Mouse (Mus musculus): ENCODE measurements around the gene Sema3b. TPM values are rescaled to one million over a fixed set of nuclear protein-coding genes. Genes with fewer than 3 reads are reported as not detected.

Gene Sema3b
- polyA plus RNA-seq, 1 experiment from 2014 or later: 2.8 TPM

DNA sequence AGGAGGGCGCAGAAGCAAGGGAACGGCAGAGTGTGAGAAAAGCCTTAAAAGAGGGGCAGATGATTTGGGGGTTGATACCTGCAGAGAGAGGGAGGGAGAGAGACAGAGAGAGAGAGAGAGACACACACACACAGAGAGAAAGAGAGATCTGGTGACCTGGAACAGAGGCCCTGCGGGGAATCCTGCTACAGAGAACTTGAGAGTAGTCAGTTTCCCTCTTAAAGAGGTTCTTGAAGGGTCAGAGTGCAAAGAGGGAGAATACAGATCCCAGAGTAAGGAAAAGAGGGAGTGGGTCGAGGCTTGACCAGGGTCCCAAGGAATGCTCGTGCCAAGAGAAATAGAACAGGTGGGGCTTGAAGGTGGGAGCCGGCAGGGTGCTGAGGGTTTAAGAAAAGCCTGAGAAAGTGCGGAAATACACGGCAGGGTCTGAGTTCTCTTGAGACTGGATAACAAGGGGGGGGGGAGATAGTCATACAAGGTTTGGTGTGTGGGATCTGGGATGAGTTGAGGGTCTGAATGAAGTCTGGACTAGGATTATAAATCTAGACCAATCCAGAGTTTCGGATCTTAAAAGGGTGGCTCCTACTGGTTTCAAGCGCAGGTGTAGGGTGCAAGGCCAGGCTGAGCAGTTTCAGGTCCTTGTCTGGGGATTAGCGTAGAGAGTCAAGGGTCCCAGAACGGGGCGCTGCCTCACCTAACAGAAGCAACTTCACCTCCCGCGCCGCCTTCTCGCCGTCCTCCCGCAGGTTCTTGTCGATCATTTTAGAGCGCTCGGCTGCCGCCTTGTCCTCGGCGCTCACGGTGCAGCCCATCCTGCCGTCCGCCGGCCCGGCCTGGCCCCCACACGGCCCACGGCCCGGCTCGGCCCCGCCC, 25.6 kb upstream of the Sema3b start:
- H3K4me2 ChIP-seq (ENCODE audit: low read depth, low read length): peak overlapping the region; percentile 99
- no peaks in the 10 kb centered on the region for H3K9me3 ChIP-seq (ENCODE audit: control insufficient read depth, low read length)
- H3K9ac ChIP-seq (replicated peaks; ENCODE audit: low read depth, low read length): peak overlapping the region; percentile 82
- ATAC-seq (ENCODE audit: low read depth): no peak
- peak overlapping the region; percentile 90 for H3K27ac ChIP-seq (ENCODE audit: low read depth, low read length)
- H3K4me3 ChIP-seq (ENCODE audit: low read depth, low read length): peak overlapping the region; percentile 88
- H3K27me3 ChIP-seq (ENCODE audit: control insufficient read depth, insufficient read depth, low read length): no peaks in the 10 kb centered on the region
- under 1% methylated on average over 35 of the region's 35 CpGs for WGBS
- H3K4me1 ChIP-seq (ENCODE audit: control insufficient read depth, insufficient read depth, low read length): peaks cover 50% of the 10 kb centered on the region
- no peaks in the 10 kb centered on the region for H3K36me3 ChIP-seq (ENCODE audit: control insufficient read depth, insufficient read depth, low read length)

DNA sequence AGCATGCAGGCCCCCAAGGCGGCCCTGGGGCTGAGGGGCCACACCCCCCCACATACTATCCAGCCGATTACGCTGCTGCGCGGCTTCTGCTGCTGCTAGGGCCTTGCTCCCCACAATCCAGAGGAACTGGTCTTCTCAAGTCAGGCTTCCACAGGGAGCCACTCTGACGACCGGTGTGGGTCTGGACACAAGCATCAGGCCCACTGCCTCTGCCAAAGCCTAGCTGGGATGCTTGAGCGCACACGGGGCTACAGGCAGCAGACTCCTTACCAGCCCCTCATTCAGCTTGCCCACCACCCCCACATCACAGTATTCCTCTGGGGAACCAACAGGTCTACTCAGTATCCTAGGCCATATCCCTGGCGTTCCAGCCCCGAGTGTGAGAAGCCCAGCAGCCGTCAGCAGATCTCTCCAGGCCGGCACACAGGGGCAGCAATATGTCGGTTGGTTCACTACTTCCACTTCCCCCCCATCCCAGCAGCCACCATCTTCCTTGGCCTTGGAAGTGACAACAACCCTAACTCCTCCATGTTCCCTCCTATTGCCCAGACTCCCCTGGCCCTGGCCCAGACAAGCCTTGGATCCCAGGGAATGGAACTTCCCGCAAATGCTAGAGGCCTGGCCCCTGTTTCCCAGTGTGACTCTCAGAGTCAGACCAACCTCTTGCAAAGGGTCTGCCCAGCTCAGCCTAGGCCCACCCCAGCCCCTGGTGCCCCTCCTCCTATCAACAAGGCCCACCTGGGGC, 24.8 kb upstream of the Sema3b start:
- H3K27ac ChIP-seq (ENCODE audit: low read depth, low read length): peak overlapping the region; percentile 90
- H3K4me1 ChIP-seq (ENCODE audit: control insufficient read depth, insufficient read depth, low read length): peaks cover 58% of the 10 kb centered on the region
- under 1% methylated on average over 15 of the region's 15 CpGs for WGBS
- H3K36me3 ChIP-seq (ENCODE audit: control insufficient read depth, insufficient read depth, low read length): no peaks in the 10 kb centered on the region
- peak overlapping the region; percentile 99 for H3K4me2 ChIP-seq (ENCODE audit: low read depth, low read length)
- H3K4me3 ChIP-seq (ENCODE audit: low read depth, low read length): peak overlapping the region; percentile 88
- H3K27me3 ChIP-seq (ENCODE audit: control insufficient read depth, insufficient read depth, low read length): no peaks in the 10 kb centered on the region
- ATAC-seq (ENCODE audit: low read depth): no peak
- peak overlapping the region; percentile 82 for H3K9ac ChIP-seq (replicated peaks; ENCODE audit: low read depth, low read length)
- H3K9me3 ChIP-seq (ENCODE audit: control insufficient read depth, low read length): no peaks in the 10 kb centered on the region

DNA sequence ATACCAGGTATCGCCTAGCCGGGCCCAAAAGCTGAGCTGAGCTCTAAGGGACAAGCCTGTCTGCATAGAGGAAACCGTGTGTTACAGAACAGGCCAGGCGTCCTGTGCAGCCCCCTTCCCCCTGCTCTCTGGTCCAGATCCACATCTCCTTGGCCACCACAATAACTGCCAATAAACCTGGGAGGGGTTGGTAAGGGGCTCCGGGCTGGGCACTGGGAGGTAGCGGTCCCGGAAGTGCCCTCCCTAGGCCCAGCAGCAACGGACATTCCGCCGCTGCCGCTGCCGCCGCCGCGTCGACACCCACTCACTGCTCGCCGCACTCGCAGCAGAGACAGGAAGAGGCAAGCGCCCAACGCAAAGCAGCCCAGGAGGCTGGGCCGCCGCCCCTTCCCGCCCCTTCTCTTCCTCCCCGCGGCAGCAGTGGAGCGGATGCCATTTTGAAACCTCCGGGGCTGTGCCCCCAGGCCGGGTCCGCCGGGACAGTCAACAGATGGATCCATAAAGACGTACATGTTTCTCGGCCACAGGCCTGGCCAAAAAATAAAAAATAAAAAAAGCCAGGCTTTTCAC, 24.1 kb upstream of the Sema3b start:
- WGBS: under 1% methylated on average over 33 of the region's 33 CpGs
- peak overlapping the region; percentile 90 for H3K27ac ChIP-seq (ENCODE audit: low read depth, low read length)
- peak overlapping the region; percentile 82 for H3K9ac ChIP-seq (replicated peaks; ENCODE audit: low read depth, low read length)
- no peak for ATAC-seq (ENCODE audit: low read depth)
- H3K36me3 ChIP-seq (ENCODE audit: control insufficient read depth, insufficient read depth, low read length): no peaks in the 10 kb centered on the region
- H3K27me3 ChIP-seq (ENCODE audit: control insufficient read depth, insufficient read depth, low read length): no peaks in the 10 kb centered on the region
- H3K4me3 ChIP-seq (ENCODE audit: low read depth, low read length): peak overlapping the region; percentile 88
- peak overlapping the region; percentile 99 for H3K4me2 ChIP-seq (ENCODE audit: low read depth, low read length)
- H3K9me3 ChIP-seq (ENCODE audit: control insufficient read depth, low read length): no peaks in the 10 kb centered on the region
- peaks cover 65% of the 10 kb centered on the region for H3K4me1 ChIP-seq (ENCODE audit: control insufficient read depth, insufficient read depth, low read length)

DNA sequence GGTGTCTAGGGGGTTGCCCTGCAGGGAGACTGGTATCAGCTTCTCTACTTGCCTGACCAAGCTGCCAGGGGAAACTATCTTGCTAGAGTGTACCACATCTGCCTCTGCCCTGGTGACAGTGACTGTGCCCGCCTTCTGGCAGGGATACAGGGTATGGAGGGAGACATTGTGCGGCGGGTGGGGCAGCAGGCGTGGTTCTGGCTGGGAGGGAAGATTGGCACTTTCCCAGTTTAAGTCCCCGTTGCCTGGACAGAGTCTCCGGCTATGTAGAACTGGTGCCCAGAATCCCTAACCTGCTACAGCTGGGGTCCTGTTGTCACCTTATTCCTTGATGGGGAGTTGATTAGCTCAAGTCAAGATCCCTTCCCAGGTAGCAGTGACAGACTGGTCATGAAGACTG, 23.4 kb upstream of the Sema3b start:
- Histone ChIP-seq H3K9ac (replicated peaks; ENCODE audit: low read depth, low read length) (peak overlapping the region; percentile 82), H3K27me3 (ENCODE audit: control insufficient read depth, insufficient read depth, low read length) (no peaks in the 10 kb centered on the region), H3K4me3 (ENCODE audit: low read depth, low read length) (peak overlapping the region; percentile 88), H3K4me1 (ENCODE audit: control insufficient read depth, insufficient read depth, low read length) (peaks cover 71% of the 10 kb centered on the region), H3K36me3 (ENCODE audit: control insufficient read depth, insufficient read depth, low read length) (no peaks in the 10 kb centered on the region), H3K9me3 (ENCODE audit: control insufficient read depth, low read length) (no peaks in the 10 kb centered on the region), H3K4me2 (ENCODE audit: low read depth, low read length) (peak overlapping the region; percentile 99), H3K27ac (ENCODE audit: low read depth, low read length) (peak overlapping the region; percentile 90)
- 25% methylated on average over 6 of the region's 6 CpGs for WGBS
- no peak for ATAC-seq (ENCODE audit: low read depth)

DNA sequence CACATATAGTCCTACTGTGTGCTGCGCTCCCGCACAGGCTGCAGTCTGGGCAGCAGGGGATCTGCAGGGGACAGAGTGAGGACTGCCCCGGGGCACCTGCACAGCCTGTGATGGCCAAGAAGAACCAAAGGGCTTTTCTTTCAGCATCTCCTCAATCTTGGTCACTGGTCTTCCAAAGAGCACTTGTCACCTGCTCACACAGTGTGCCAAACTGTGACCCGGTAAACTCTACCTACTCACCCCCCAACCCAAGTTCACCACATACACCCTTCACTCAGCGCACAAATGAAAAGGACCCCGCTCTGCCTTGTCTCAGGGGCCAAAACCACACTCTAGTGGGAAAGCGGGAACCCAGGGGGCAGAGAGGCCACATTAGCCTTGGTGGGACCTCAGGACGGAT, 22.8 kb upstream of the Sema3b start:
- 67% methylated on average over 8 of the region's 8 CpGs for WGBS

DNA sequence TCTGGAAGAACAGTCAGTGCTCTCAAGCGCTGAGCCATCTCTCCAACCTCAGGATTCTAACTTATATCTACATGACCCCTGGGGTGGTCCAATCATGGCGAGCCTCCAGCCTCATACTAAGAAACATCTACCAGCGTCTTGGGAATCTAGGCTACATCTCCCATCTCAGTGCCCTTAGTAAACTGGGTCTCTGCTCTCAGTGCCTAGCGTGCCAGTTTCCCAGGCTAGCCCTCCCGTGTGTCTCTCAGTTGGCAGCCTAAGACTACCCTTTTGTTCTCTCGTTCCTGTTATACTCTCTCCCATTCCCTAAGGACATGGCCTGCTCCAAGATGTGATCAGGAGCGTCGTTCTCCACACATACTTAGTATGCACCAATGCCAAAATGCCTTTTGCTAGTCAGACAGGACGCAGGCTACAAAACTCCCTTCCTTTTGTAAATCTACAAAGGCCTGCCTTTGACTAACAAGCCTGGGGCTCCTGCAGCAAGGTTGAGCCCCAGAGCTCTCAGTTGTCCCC, 22.3 kb upstream of the Sema3b start:
- no peak for ATAC-seq (ENCODE audit: low read depth)
- Histone ChIP-seq H3K27me3 (ENCODE audit: control insufficient read depth, insufficient read depth, low read length) (no peaks in the 10 kb centered on the region), H3K4me2 (ENCODE audit: low read depth, low read length) (peak overlapping the region; percentile 99), H3K9me3 (ENCODE audit: control insufficient read depth, low read length) (no peaks in the 10 kb centered on the region), H3K27ac (ENCODE audit: low read depth, low read length) (peak overlapping the region; percentile 90), H3K9ac (replicated peaks; ENCODE audit: low read depth, low read length) (peak overlapping the region; percentile 1; the same call in 1 of the 2 replicates), H3K36me3 (ENCODE audit: control insufficient read depth, insufficient read depth, low read length) (no peaks in the 10 kb centered on the region), H3K4me3 (ENCODE audit: low read depth, low read length) (no peak overlapping the region), H3K4me1 (ENCODE audit: control insufficient read depth, insufficient read depth, low read length) (peaks cover 74% of the 10 kb centered on the region)
- 26% methylated on average over 9 of the region's 9 CpGs for WGBS

More for the DNA sequence above, 22.8 kb upstream of the Sema3b start:
- no peak for ATAC-seq (ENCODE audit: low read depth)
- H3K9ac ChIP-seq (replicated peaks; ENCODE audit: low read depth, low read length): peak overlapping the region; percentile 1; the same call in 1 of the 2 replicates
- no peaks in the 10 kb centered on the region for H3K27me3 ChIP-seq (ENCODE audit: control insufficient read depth, insufficient read depth, low read length)
- no peaks in the 10 kb centered on the region for H3K9me3 ChIP-seq (ENCODE audit: control insufficient read depth, low read length)
- peak overlapping the region; percentile 90 for H3K27ac ChIP-seq (ENCODE audit: low read depth, low read length)
- H3K36me3 ChIP-seq (ENCODE audit: control insufficient read depth, insufficient read depth, low read length): no peaks in the 10 kb centered on the region
- H3K4me2 ChIP-seq (ENCODE audit: low read depth, low read length): peak overlapping the region; percentile 99
- H3K4me1 ChIP-seq (ENCODE audit: control insufficient read depth, insufficient read depth, low read length): peaks cover 72% of the 10 kb centered on the region
- 0 out of 2 replicates have a peak overlapping the region, but pooled peaks have one; percentile 6 for H3K4me3 ChIP-seq (ENCODE audit: low read depth, low read length)

DNA sequence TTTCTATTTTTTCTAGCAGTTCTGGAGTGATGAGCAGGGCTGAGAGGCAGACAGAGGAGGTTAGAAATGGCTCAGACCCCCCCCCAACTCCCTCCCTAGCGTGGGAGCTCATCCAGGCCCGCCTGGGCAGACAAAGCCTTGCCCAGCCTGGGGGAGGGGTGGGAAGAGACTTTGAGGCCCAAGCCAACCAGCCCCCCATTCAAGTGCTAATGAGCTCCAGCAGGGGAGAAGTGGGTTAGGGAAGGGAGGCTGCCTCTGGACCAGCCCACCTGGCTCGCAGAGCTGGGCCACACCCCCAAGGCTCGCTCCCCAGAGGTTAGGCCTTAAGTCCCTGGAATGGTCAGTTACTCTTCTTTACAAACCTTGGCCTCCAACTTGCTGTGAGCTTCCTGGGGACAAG, 21.5 kb upstream of the Sema3b start:
- no peaks in the 10 kb centered on the region for H3K9me3 ChIP-seq (ENCODE audit: control insufficient read depth, low read length)
- WGBS: 4% methylated on average over 4 of the region's 4 CpGs
- H3K4me3 ChIP-seq (ENCODE audit: low read depth, low read length): no peak overlapping the region

DNA sequence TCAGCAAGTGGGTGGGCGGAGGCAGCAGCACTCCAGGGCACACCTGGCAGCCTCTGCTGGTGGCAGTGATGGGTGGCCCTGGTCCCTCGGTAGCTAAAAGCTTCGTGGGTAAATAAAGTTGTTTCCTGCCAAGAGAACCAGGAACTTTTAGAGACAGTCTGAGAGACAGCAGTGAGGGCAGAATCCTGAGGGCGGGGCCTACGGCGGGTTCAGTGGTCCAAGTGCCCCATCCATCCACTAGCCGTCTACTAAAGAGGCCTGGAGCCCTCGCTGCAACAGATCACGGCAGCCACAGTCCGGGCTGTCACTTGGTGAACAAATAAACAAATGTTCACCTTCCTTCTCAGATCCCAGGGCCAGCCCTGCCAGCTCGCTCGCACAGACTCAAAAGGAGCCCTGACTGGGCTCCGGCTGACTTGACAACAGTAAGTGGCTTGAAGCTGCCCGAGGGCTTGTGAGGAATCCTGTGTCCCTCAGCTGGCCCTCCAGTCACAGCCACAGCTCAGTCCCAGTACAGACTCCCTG, 20.9 kb upstream of the Sema3b start:
- Histone ChIP-seq H3K9ac (replicated peaks; ENCODE audit: low read depth, low read length) (peak overlapping the region; percentile 41; the same call in 1 of the 2 replicates), H3K4me1 (ENCODE audit: control insufficient read depth, insufficient read depth, low read length) (peaks cover 76% of the 10 kb centered on the region), H3K9me3 (ENCODE audit: control insufficient read depth, low read length) (no peaks in the 10 kb centered on the region), H3K27me3 (ENCODE audit: control insufficient read depth, insufficient read depth, low read length) (no peaks in the 10 kb centered on the region), H3K27ac (ENCODE audit: low read depth, low read length) (peak overlapping the region; percentile 90), H3K4me3 (ENCODE audit: low read depth, low read length) (no peak overlapping the region), H3K4me2 (ENCODE audit: low read depth, low read length) (peak overlapping the region; percentile 27; the same call in 1 of the 2 replicates), H3K36me3 (ENCODE audit: control insufficient read depth, insufficient read depth, low read length) (no peaks in the 10 kb centered on the region)
- 0 out of 2 replicates have a peak, but pooled peaks have one; percentile 3 for ATAC-seq (ENCODE audit: low read depth)
- 8% methylated on average over 14 of the region's 14 CpGs for WGBS

More for the DNA sequence above, 21.5 kb upstream of the Sema3b start:
- Histone ChIP-seq H3K27me3 (ENCODE audit: control insufficient read depth, insufficient read depth, low read length) (no peaks in the 10 kb centered on the region), H3K4me1 (ENCODE audit: control insufficient read depth, insufficient read depth, low read length) (peaks cover 77% of the 10 kb centered on the region), H3K4me2 (ENCODE audit: low read depth, low read length) (peak overlapping the region; percentile 27; the same call in 1 of the 2 replicates), H3K27ac (ENCODE audit: low read depth, low read length) (peak overlapping the region; percentile 90), H3K9ac (replicated peaks; ENCODE audit: low read depth, low read length) (peak overlapping the region; percentile 41; the same call in 1 of the 2 replicates), H3K36me3 (ENCODE audit: control insufficient read depth, insufficient read depth, low read length) (no peaks in the 10 kb centered on the region)
- peak; percentile 15; the same call in 1 of the 2 replicates for ATAC-seq (ENCODE audit: low read depth)
